Mouse (Mus musculus) kidney, adult 8-10 months (tissue): ENCODE data around the gene Nrbf2.

Experiments used
- DNase-seq, 2 experiments: peaks; one replicate each; pipeline ENCODE4 v3.0.0; 2022

The Nrbf2 gene

GRCm38 (mm10) chr10:67291087-67291486, 6.0 kb upstream of the Nrbf2 start:
- no peak for DNase-seq

GRCm38 (mm10) chr10:67290622-67291021, 5.5 kb upstream of the Nrbf2 start:
- DNase-seq, result no peak

- peak; percentile 91 to 94 for DNase-seq
Observed at GRCm38 (mm10) chr10:67287877-67288276, 2.8 kb upstream of the Nrbf2 start.

GRCm38 (mm10) chr10:67284761-67285175, 337 bp downstream of the Nrbf2 start:
- DNase-seq, result no peak

GRCm38 (mm10) chr10:67284311-67284710, 794 bp downstream of the Nrbf2 start:
- peak; percentile 42 to 50 for DNase-seq

GRCm38 (mm10) chr10:67283516-67283915, 1.6 kb downstream of the Nrbf2 start:
- peak in 1 of 2 experiments; percentile 39 for DNase-seq

- no peak for DNase-seq
Observed at GRCm38 (mm10) chr10:67282531-67282930, 2.6 kb downstream of the Nrbf2 start.

GRCm38 (mm10) chr10:67281852-67282251, 3.3 kb downstream of the Nrbf2 start:
- DNase-seq, result peak in 1 of 2 experiments; percentile 20

- DNase-seq, result no peak
Observed at GRCm38 (mm10) chr10:67275916-67276315, 9.2 kb downstream of the Nrbf2 start.

- peak; percentile 34 to 71 for DNase-seq
Observed at GRCm38 (mm10) chr10:67264852-67265251, 20.3 kb downstream of the Nrbf2 start.

GRCm38 (mm10) chr10:67253115-67253514, 32.0 kb downstream of the Nrbf2 start:
- DNase-seq, result no peak

- DNase-seq, result peak; percentile 9 to 19
Observed at GRCm38 (mm10) chr10:67252353-67252752, 32.8 kb downstream of the Nrbf2 start.

GRCm38 (mm10) chr10:67250846-67251245, 34.3 kb downstream of the Nrbf2 start:
- no peak for DNase-seq

- no peak for DNase-seq
Observed at GRCm38 (mm10) chr10:67249486-67249885, 35.6 kb downstream of the Nrbf2 start.

GRCm38 (mm10) chr10:67247145-67247544, 38.0 kb downstream of the Nrbf2 start:
- peak in 1 of 2 experiments; percentile 57 for DNase-seq

GRCm38 (mm10) chr10:67230439-67230838, 54.7 kb downstream of the Nrbf2 start:
- no peak for DNase-seq

GRCm38 (mm10) chr10:67226543-67226942, 58.6 kb downstream of the Nrbf2 start:
- DNase-seq, result no peak

- peak in 1 of 2 experiments; percentile 28 for DNase-seq
Observed at GRCm38 (mm10) chr10:67226109-67226508, 59.0 kb downstream of the Nrbf2 start.

GRCm38 (mm10) chr10:67225528-67225927, 59.6 kb downstream of the Nrbf2 start:
- DNase-seq, result no peak

GRCm38 (mm10) chr10:67223942-67224341, 61.2 kb downstream of the Nrbf2 start:
- DNase-seq, result no peak

GRCm38 (mm10) chr10:67221284-67221683, 63.8 kb downstream of the Nrbf2 start:
- DNase-seq, result no peak

- no peak for DNase-seq
Observed at GRCm38 (mm10) chr10:67220251-67220650, 64.9 kb downstream of the Nrbf2 start.

GRCm38 (mm10) chr10:67218873-67219565, 66.1 kb downstream of the Nrbf2 start:
- DNase-seq, result no peak

GRCm38 (mm10) chr10:67216872-67217271, 68.2 kb downstream of the Nrbf2 start:
- no peak for DNase-seq
